Mouse (Mus musculus) MEL (cell line): Measurements from ENCODE around the gene Trpv4.

Experiments
- CTCF ChIP-seq, 3 experiments: IDR thresholded peaks in 2 of 3; conservative IDR thresholded peaks in 1 of 3; 2 replicates each; pipeline ENCODE4 v1.5.1; 2011 to 2012; ENCODE audit warnings: low read length in 3 of 3, low read depth in 2 of 3, mild to moderate bottlenecking in 2 of 3, improper control_type of control experiment in 1 of 3, inconsistent platforms in 1 of 3, mixed read lengths in 1 of 3, moderate library complexity in 1 of 3; ENCODE audit not compliant: control insufficient read depth in 1 of 3, insufficient read depth in 1 of 3, poor library complexity in 1 of 3, severe bottlenecking in 1 of 3
- MAFK ChIP-seq: IDR thresholded peaks from 2 replicates; pipeline ENCODE4 v1.6.1; 2011; ENCODE audit warnings: low read depth, mild to moderate bottlenecking, low read length, improper control_type of control experiment, borderline replicate concordance
- MXI1 ChIP-seq: IDR thresholded peaks from 2 replicates; pipeline ENCODE4 v1.6.1; 2011; ENCODE audit warnings: mild to moderate bottlenecking, low read depth, low read length, improper control_type of control experiment
- NELFE ChIP-seq: IDR thresholded peaks from 2 replicates; pipeline ENCODE4 v1.6.1; 2011; ENCODE audit warnings: low read depth, low read length, improper control_type of control experiment
- POLR2A ChIP-seq, 2 experiments: IDR thresholded peaks; 2 replicates each; pipeline ENCODE4 v1.6.1; 2011 to 2012; ENCODE audit warnings: low read length in 2 of 2, mild to moderate bottlenecking in 2 of 2, control low read depth in 1 of 2, improper control_type of control experiment in 1 of 2, low read depth in 1 of 2, moderate library complexity in 1 of 2; ENCODE audit not compliant: control insufficient read depth in 1 of 2, insufficient read depth in 1 of 2, poor library complexity in 1 of 2
- SIN3A ChIP-seq: IDR thresholded peaks from 2 replicates; pipeline ENCODE4 v1.6.1; 2012; ENCODE audit warnings: low read length, improper control_type of control experiment, inconsistent platforms
- USF1 ChIP-seq: IDR thresholded peaks from 2 replicates; pipeline ENCODE4 v1.6.1; 2014; ENCODE audit warnings: low read depth, mild to moderate bottlenecking, inconsistent platforms, low read length, improper control_type of control experiment, moderate library complexity

GRCm38 (mm10) chr5:114651449-114651848 lies 6.8 kb downstream of the Trpv4 start:
- TF ChIP-seq MXI1 (no peak), MAFK (no peak), POLR2A (IDR thresholded peaks at IDR 0.05; ENCODE audit: control insufficient read depth in 1 of 2, insufficient read depth in 1 of 2, low read depth in 1 of 2, low read length in 2 of 2, poor library complexity in 1 of 2) (no peak), SIN3A (no peak), CTCF (IDR thresholded peaks at IDR 0.05 in 2 of 3, conservative IDR thresholded peaks at IDR 0.05 in 1 of 3; ENCODE audit: control insufficient read depth in 1 of 3, insufficient read depth in 1 of 3, low read depth in 2 of 3, low read length in 3 of 3, poor library complexity in 1 of 3, severe bottlenecking in 1 of 3) (no peak), NELFE (no peak), USF1 (no peak)
